Mouse (Mus musculus): Measurements from ENCODE around the gene Ptpru. TPM values are rescaled to one million over a fixed set of nuclear protein-coding genes. Genes with fewer than 3 reads are reported as not detected.

The Ptpru gene
- total and polyA plus RNA-seq, 3 experiments = 0.38 TPM; not detected in 2

DNA sequence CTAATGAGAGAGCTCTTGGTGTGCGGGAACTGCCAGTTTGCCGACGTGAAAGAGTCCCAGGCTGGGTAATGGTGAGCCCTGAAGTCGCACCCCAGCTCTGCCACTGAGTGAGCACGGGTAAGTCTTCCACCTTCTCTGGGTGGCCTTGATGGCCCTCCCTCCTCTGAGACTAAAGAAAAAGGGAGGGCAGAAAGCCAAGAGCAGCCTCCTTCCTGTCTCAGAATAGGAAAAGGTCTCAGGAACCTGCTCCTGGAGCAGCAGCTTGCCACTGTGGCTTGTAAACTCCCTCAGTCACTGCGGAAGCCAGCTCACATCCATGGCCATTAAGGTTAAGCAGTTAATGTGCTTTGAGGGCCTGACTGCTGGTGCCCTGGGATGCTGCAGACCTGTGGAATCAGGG is 47.3 kb upstream of the Ptpru start:
- H3K4me2 ChIP-seq (ENCODE audit: insufficient read depth, low read depth, poor library complexity, severe bottlenecking) = no peak overlapping the region
- no peak overlapping the region for H3K27ac ChIP-seq (ENCODE audit: insufficient read depth, low read depth)
- H3K36me3 ChIP-seq (replicated peaks in 1 of 2; ENCODE audit: control insufficient read depth in 1 of 2, insufficient read depth in 1 of 2, low read length in 1 of 2) = peaks cover 27 to 73% of the 10 kb centered on the region in 2 experiments
- no peaks in the 10 kb centered on the region for H3K9me3 ChIP-seq (replicated peaks; ENCODE audit: low read length)
- TF ChIP-seq JUND (conservative IDR thresholded peaks at IDR 0.05; ENCODE audit: low read depth, low read length) (no peak), IRF4 (IDR thresholded peaks at IDR 0.05; ENCODE audit: low read depth, low read length) (no peak), ZMIZ1 (IDR thresholded peaks at IDR 0.05; ENCODE audit: low read depth, low read length) (no peak), SIN3A (IDR thresholded peaks at IDR 0.05; ENCODE audit: low read length) (no peak), HCFC1 (IDR thresholded peaks at IDR 0.05; ENCODE audit: low read depth, low read length) (no peak), POLR2A (IDR thresholded peaks at IDR 0.05; ENCODE audit: low read depth, low read length) (no peak), MYC (IDR thresholded peaks at IDR 0.05; ENCODE audit: low read depth, low read length) (no peak), ZNF384 (IDR thresholded peaks at IDR 0.05; ENCODE audit: low read depth, low read length) (no peak), ELF1 (IDR thresholded peaks at IDR 0.05; ENCODE audit: low read depth, low read length) (no peak), USF2 (conservative IDR thresholded peaks at IDR 0.05; ENCODE audit: low read depth, low read length) (no peak), SMC3 (IDR thresholded peaks at IDR 0.05; ENCODE audit: low read depth, low read length) (no peak)
- no peak overlapping the region for H3K9ac ChIP-seq (ENCODE audit: insufficient read depth, low read depth)
- H3K4me1 ChIP-seq (ENCODE audit: control insufficient read depth in 1 of 2, insufficient read depth in 2 of 2) = peaks cover 0 to 31% of the 10 kb centered on the region in 2 experiments; a peak in 3 of 4 replicates
- H3K4me3 ChIP-seq (replicated peaks in 1 of 3; ENCODE audit: low read depth in 2 of 3, low read length in 2 of 3, poor library complexity in 1 of 3) = no peak overlapping the region
- dilution Hi-C loops (cut with MboI; ENCODE audit: extremely low pct_ligation_motif_present, extremely low pct_unique_long_range_greater_than_20kb, low sequenced_read_pairs) (no loop called here), in situ Hi-C loops (cut with MboI; ENCODE audit: low pct_ligation_motif_present, low pct_unique_long_range_greater_than_20kb, low sequenced_read_pairs) (no loop called here)
- H3K79me2 ChIP-seq (replicated peaks; ENCODE audit: control insufficient read depth, extremely low read depth, insufficient read depth, poor library complexity, severe bottlenecking) = peaks cover 97% of the 10 kb centered on the region
- DNase-seq (ENCODE audit: extremely low read depth) = no peak
- H3K27me3 ChIP-seq (replicated peaks) = no peaks in the 10 kb centered on the region

DNA sequence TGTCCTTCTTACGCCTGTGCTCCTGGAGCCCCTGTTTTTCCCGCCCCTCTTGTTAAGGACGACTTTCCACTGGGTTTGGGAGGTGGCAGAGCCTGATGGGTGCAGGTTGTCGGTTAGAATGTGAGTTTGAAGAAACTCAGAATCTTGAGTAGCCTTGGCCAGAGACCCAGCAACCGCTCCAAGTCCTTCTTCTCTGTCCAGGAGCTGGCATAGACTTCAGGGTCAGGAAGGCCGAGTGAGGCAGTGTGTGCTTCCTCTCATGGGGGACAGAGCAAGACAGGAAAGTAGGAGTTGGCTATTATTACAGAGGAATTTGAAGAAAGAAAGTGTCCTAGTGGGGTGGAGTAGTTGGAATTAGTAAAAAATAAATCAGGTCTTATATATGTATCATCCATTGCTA is 45.5 kb upstream of the Ptpru start:
- Histone ChIP-seq H3K27me3 (replicated peaks) (no peaks in the 10 kb centered on the region), H3K79me2 (replicated peaks; ENCODE audit: control insufficient read depth, extremely low read depth, insufficient read depth, poor library complexity, severe bottlenecking) (peaks cover 97% of the 10 kb centered on the region), H3K27ac (ENCODE audit: insufficient read depth, low read depth) (no peak overlapping the region), H3K4me2 (ENCODE audit: insufficient read depth, low read depth, poor library complexity, severe bottlenecking) (no peak overlapping the region), H3K4me1 (ENCODE audit: control insufficient read depth in 1 of 2, insufficient read depth in 2 of 2) (peaks cover 6 to 42% of the 10 kb centered on the region in 2 experiments), H3K36me3 (replicated peaks in 1 of 2; ENCODE audit: control insufficient read depth in 1 of 2, insufficient read depth in 1 of 2, low read length in 1 of 2) (peaks cover 25 to 63% of the 10 kb centered on the region in 2 experiments), H3K9ac (ENCODE audit: insufficient read depth, low read depth) (no peak overlapping the region), H3K9me3 (replicated peaks; ENCODE audit: low read length) (no peaks in the 10 kb centered on the region), H3K4me3 (replicated peaks in 1 of 3; ENCODE audit: low read depth in 2 of 3, low read length in 2 of 3, poor library complexity in 1 of 3) (no peak overlapping the region)
- in situ Hi-C loops (cut with MboI; ENCODE audit: low pct_ligation_motif_present, low pct_unique_long_range_greater_than_20kb, low sequenced_read_pairs) (no loop called here), dilution Hi-C loops (cut with MboI; ENCODE audit: extremely low pct_ligation_motif_present, extremely low pct_unique_long_range_greater_than_20kb, low sequenced_read_pairs) (no loop called here)
- no peak for DNase-seq (ENCODE audit: extremely low read depth)
- TF ChIP-seq MAZ (IDR thresholded peaks at IDR 0.05; ENCODE audit: low read depth, low read length) (no peak), IRF4 (IDR thresholded peaks at IDR 0.05; ENCODE audit: low read depth, low read length) (no peak), CHD1 (IDR thresholded peaks at IDR 0.05; ENCODE audit: low read depth, low read length) (no peak), ETS1 (conservative IDR thresholded peaks at IDR 0.05; ENCODE audit: low read depth, low read length) (no peak), UBTF (IDR thresholded peaks at IDR 0.05; ENCODE audit: low read depth, low read length) (no peak), POLR2A (IDR thresholded peaks at IDR 0.05; ENCODE audit: low read depth, low read length) (no peak), TBP (conservative IDR thresholded peaks at IDR 0.05; ENCODE audit: low read depth, low read length) (no peak), ELF1 (IDR thresholded peaks at IDR 0.05; ENCODE audit: low read depth, low read length) (no peak), NRF1 (IDR thresholded peaks at IDR 0.05; ENCODE audit: low read depth, low read length) (no peak), USF2 (conservative IDR thresholded peaks at IDR 0.05; ENCODE audit: low read depth, low read length) (no peak), CTCF (conservative IDR thresholded peaks at IDR 0.05 in 1 of 2, IDR thresholded peaks at IDR 0.05 in 1 of 2; ENCODE audit: low read depth in 2 of 2, low read length in 2 of 2) (no peak), BHLHE40 (IDR thresholded peaks at IDR 0.05; ENCODE audit: low read depth, low read length) (no peak), E2F4 (IDR thresholded peaks at IDR 0.05; ENCODE audit: insufficient replicate concordance, low read depth, low read length) (no peak), SMC3 (IDR thresholded peaks at IDR 0.05; ENCODE audit: low read depth, low read length) (no peak)
